Mouse (Mus musculus) megakaryocyte, adult 5-6 weeks (primary cell): ENCODE measurements around the gene Zfp689. TPM values are rescaled to one million over a fixed set of nuclear protein-coding genes. Genes with fewer than 3 reads are reported as not detected.
"Not testable (repeated sequence)": the region's sequence is repeated elsewhere in the genome, so short reads cannot be mapped to it uniquely, and the experiment has no call there.

Source experiments
- ATAC-seq: 2 replicates; pipeline ENCODE4 v1.8.0; 2016; ENCODE audit warnings: mild to moderate bottlenecking, inconsistent platforms; ENCODE audit not compliant: poor library complexity, severe bottlenecking
- total RNA-seq, 2 experiments: library from RNA; stranded (forward) in 1 of 2; stranded (reverse) in 1 of 2; fragments of 153-499, 151-499 nt in 1 of 2; fragments of 221-1000, 200-1000 nt in 1 of 2; gene quantifications; 2 replicates each; pipeline versions ENCODE4 v1.2.3 to v1.2.4; 2015 to 2017

Gene Zfp689
- total RNA-seq, 2 experiments from 2014 or later, result 1.2 to 1.4 TPM

- peak; percentile 87 for ATAC-seq
Measured at GRCm38 (mm10) chr7:127470743-127471645, 22.0 kb upstream of the Zfp689 start.

- peak; percentile 20 for ATAC-seq
Measured at GRCm38 (mm10) chr7:127470011-127470715, 21.2 kb upstream of the Zfp689 start.

- ATAC-seq, result no peak
Measured at GRCm38 (mm10) chr7:127466606-127467005, 17.6 kb upstream of the Zfp689 start.

- ATAC-seq, result not testable (repeated sequence)
Measured at GRCm38 (mm10) chr7:127465670-127466069, 16.7 kb upstream of the Zfp689 start.

- ATAC-seq, result no peak
Measured at GRCm38 (mm10) chr7:127465191-127465590, 16.2 kb upstream of the Zfp689 start.

GRCm38 (mm10) chr7:127459311-127459710 lies 10.4 kb upstream of the Zfp689 start, which contains the start of gene Prr14:
TSS of gene Prr14 (plus strand) at chr7:127459611.
- not testable (repeated sequence) for ATAC-seq

GRCm38 (mm10) chr7:127458371-127459122 lies 9.6 kb upstream of the Zfp689 start:
- not testable (repeated sequence) for ATAC-seq

- no peak for ATAC-seq
Measured at GRCm38 (mm10) chr7:127454905-127455304, 5.9 kb upstream of the Zfp689 start.

GRCm38 (mm10) chr7:127453056-127453455 lies 4.1 kb upstream of the Zfp689 start:
- ATAC-seq, result no peak

- ATAC-seq, result no peak
Measured at GRCm38 (mm10) chr7:127449966-127450365, 1.0 kb upstream of the Zfp689 start.

- ATAC-seq, result no peak
Measured at GRCm38 (mm10) chr7:127443976-127444375, 5.0 kb downstream of the Zfp689 start.

GRCm38 (mm10) chr7:127437724-127438123 lies 11.2 kb downstream of the Zfp689 start:
- no peak for ATAC-seq

GRCm38 (mm10) chr7:127435206-127435605 lies 13.8 kb downstream of the Zfp689 start:
- ATAC-seq, result no peak

- ATAC-seq, result no peak
Measured at GRCm38 (mm10) chr7:127426354-127426753, 22.6 kb downstream of the Zfp689 start.

- ATAC-seq, result no peak
Measured at GRCm38 (mm10) chr7:127425911-127426310, 23.0 kb downstream of the Zfp689 start.

GRCm38 (mm10) chr7:127425291-127425690 lies 23.7 kb downstream of the Zfp689 start:
- ATAC-seq, result no peak

GRCm38 (mm10) chr7:127422247-127422646 lies 26.7 kb downstream of the Zfp689 start:
- peak; percentile 14; the same call in 1 of the 2 replicates for ATAC-seq

- peak; percentile 99 for ATAC-seq
Measured at GRCm38 (mm10) chr7:127421388-127422191, 27.4 kb downstream of the Zfp689 start, which contains the start of gene Zfp688. TSS of gene Zfp688 (minus strand) at chr7:127422068.

- no peak for ATAC-seq
Measured at GRCm38 (mm10) chr7:127411418-127411817, 37.5 kb downstream of the Zfp689 start.
